Mouse (Mus musculus) megakaryocyte, embryonic 14.5 days (primary cell): ENCODE data around the gene Smndc1.

Experiments used
- FLI1 ChIP-seq: IDR thresholded peaks from 2 replicates; pipeline ENCODE4 v1.6.1; 2012; ENCODE audit warnings: low read length, inconsistent platforms, mixed read lengths
- GATA1 ChIP-seq: IDR thresholded peaks from 3 replicates; pipeline ENCODE4 v1.6.1; 2012; ENCODE audit warnings: mixed read lengths, low read length, inconsistent platforms, borderline replicate concordance

GRCm38 (mm10) chr19:53419834-53420233, 29.5 kb upstream of the Smndc1 start:
- no peak for TF ChIP-seq GATA1
- no peak for TF ChIP-seq FLI1
